Mouse (Mus musculus): ENCODE results near the gene Olfr1148. TPM values are rescaled to one million over a fixed set of nuclear protein-coding genes. Genes with fewer than 3 reads are reported as not detected.

Olfr1148 gene
- total RNA-seq (2023), result not detected

DNA sequence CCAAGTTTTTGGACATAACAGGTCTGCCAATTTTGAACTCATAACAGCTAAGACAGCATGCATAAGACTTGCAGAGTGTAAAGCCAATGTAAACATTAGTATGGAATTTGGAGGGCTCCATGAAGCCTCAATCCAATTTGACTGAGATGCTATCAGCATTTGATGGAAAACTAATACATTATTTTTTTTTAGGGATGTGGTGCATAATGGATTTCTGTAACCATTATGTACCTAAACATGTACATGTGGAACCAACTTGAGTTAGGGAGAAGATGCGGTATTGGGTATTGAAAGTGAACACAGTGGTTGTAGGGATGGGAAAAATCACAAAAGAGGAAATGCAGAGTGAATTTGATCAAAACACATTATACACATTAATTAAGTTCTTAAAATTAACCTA is at the start of gene Olfr1148:
TSS of gene Olfr1148 (plus strand) at position 301 of the 400 bp plus-strand sequence.

DNA sequence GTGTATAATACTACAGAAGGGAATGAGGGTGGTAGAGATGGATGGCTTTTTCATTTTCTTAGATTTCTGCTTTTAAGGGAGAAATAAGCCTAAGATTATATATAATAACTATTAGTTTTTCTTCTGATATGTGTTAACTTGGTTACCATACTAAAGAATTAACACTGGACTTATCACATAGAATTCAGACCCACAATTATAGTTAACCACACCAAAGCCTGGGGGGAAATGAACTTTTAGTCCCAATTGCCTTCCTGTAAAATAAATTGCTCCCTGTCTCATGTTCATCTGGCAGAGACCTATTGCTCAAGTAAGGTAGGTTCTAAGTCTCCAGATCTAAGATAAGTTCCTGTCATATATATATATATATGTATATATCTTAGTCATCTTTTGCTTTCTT is 30.0 kb upstream of the Olfr1148 start, which contains the start of gene Olfr1143:
TSS of gene Olfr1143 (plus strand) at position 301 of the 400 bp plus-strand sequence.

DNA sequence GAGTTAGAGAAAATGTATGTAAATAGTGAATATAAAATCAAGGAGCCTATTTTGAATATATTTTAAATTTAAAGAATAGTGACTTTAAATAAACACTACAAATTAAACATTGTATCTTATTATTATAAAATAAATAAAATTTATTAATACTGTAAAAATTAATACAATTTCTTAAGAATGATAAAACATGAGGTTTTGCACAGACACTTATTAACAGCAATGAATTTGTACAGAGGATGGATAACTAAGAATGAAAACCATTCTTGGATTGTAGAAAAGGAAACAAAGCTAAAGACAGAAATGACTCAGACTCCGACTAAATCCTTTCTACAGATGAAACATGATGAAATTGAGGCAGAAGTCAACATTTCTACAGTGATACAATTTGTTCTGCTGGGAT is 20.8 kb upstream of the Olfr1148 start, which contains the start of gene Olfr1145:
TSS of gene Olfr1145 (plus strand) at position 301 of the 400 bp plus-strand sequence.

DNA sequence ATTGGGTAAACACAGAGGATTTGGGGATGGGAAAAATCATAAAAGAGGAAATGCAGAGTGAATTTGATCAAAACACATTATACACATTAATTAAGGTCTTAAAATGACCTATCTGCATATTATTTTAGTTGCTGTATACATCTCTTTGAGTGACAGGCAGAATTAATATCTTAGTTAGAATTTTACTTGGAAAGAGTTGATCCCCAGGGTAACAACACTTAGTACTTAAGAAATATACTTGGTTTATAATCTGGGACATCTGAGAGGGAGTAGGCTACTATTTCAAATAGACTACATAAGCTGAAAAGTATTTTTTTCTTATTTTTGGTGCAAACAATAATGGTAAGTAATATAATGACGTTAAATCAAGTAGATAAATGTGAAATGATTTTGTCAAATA is 13.4 kb downstream of the Olfr1148 start, which contains the start of gene Olfr1150-ps1:
TSS of gene Olfr1150-ps1 (plus strand) at position 301 of the 400 bp plus-strand sequence.

DNA sequence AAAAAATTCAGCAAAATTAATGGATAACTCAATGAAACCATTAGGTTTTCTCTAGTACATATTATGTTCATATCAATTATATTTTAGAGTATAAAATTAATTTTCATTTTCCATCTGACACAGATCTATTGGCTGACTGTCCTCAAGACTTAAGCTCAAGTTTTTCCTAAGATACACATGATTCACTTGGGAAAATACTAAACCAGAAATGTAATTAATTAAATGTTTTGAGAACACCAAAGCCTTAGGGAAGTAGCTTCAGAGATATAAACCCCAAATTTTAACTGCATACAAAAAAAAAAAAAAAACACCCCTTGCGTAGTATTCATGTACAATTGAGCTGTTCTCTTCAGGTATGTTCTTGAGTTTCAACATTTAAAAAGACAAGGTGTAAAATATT is 25.2 kb downstream of the Olfr1148 start, which contains the start of gene Olfr1151:
TSS of gene Olfr1151 (plus strand) at position 301 of the 400 bp plus-strand sequence.

DNA sequence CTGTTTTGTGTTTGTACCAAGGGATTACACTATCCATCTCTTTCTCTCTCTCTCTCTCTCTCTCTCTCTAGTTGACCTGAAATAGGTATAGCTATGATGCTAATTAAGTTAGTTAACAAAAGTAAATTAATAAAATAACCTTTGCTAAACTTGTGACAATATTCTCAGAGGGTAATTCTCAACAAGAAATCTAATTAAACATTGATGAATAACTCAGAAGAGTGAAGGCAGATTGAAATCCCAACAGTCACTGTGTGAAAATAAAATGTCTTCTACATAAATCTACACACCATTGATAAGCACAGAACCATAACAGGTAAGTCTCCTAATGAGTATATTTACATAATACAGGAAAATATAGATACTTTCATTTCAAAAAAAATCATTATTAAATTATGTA is 35.9 kb downstream of the Olfr1148 start, which contains the start of gene Olfr1152:
TSS of gene Olfr1152 (plus strand) at position 301 of the 400 bp plus-strand sequence.

Other genes starting within 250 kb of the Olfr1148 start
- gene Olfr1130, start 224.3 kb upstream of the Olfr1148 start, total RNA-seq (2023), result not detected
- not detected for gene Olfr1131, start 203.4 kb upstream of the Olfr1148 start, total RNA-seq (2023)
- not detected for gene Olfr1132, start 193.0 kb upstream of the Olfr1148 start, total RNA-seq (2023)
- not detected for gene Olfr1133, start 183.2 kb upstream of the Olfr1148 start, total RNA-seq (2023)
- not detected for gene Olfr1134, start 172.1 kb upstream of the Olfr1148 start, total RNA-seq (2023)
- not detected for gene Olfr1135, start 156.9 kb upstream of the Olfr1148 start, total RNA-seq (2023)
- not detected for gene Olfr1136, start 136.6 kb upstream of the Olfr1148 start, total RNA-seq (2023)
- not detected for gene Olfr1137, start 117.4 kb upstream of the Olfr1148 start, total RNA-seq (2023)
- gene Olfr1138, start 90.6 kb upstream of the Olfr1148 start, total RNA-seq (2023), result not detected
- gene Olfr1140, start 86.8 kb upstream of the Olfr1148 start, total RNA-seq (2023), result not detected
- not detected for gene Olfr1141, start 76.5 kb upstream of the Olfr1148 start, total RNA-seq (2023)
- not detected for gene Olfr152, start 51.0 kb upstream of the Olfr1148 start, total RNA-seq (2023)
- not detected for gene Olfr1143, start 29.9 kb upstream of the Olfr1148 start, total RNA-seq (2023)
- gene Olfr1145, start 20.7 kb upstream of the Olfr1148 start, total RNA-seq (2023), result not detected
- not detected for gene Olfr1150-ps1, start 13.5 kb downstream of the Olfr1148 start, total RNA-seq (2023)
- gene Olfr1151, start 25.3 kb downstream of the Olfr1148 start, total RNA-seq (2023), result not detected
- not detected for gene Olfr1152, start 36.0 kb downstream of the Olfr1148 start, total RNA-seq (2023)
- not detected for gene Olfr1153, start 64.4 kb downstream of the Olfr1148 start, total RNA-seq (2023)
- not detected for gene Olfr1154, start 74.6 kb downstream of the Olfr1148 start, total RNA-seq (2023)
- not detected for gene Olfr1155, start 114.6 kb downstream of the Olfr1148 start, total RNA-seq (2023)
- not detected for gene Olfr1156, start 122.6 kb downstream of the Olfr1148 start, total RNA-seq (2023)
- gene Olfr1157, start 137.8 kb downstream of the Olfr1148 start, total RNA-seq (2023), result not detected
- not detected for gene Olfr74, start 144.1 kb downstream of the Olfr1148 start, total RNA-seq (2023)
- gene Olfr1158, start 159.6 kb downstream of the Olfr1148 start, total RNA-seq (2023), result not detected
- gene Olfr1160, start 177.7 kb downstream of the Olfr1148 start, total RNA-seq (2023), result not detected
- not detected for gene Olfr1161, start 192.2 kb downstream of the Olfr1148 start, total RNA-seq (2023)
- gene Olfr73, start 207.2 kb downstream of the Olfr1148 start, total RNA-seq (2023), result not detected
- gene Olfr1162, start 220.6 kb downstream of the Olfr1148 start, total RNA-seq (2023), result not detected
- gene Olfr1163, start 241.3 kb downstream of the Olfr1148 start, total RNA-seq (2023), result not detected

All from T-cell, adult 66 days (primary cell).